Mouse (Mus musculus): ENCODE results near the gene Setd1a.

DNA sequence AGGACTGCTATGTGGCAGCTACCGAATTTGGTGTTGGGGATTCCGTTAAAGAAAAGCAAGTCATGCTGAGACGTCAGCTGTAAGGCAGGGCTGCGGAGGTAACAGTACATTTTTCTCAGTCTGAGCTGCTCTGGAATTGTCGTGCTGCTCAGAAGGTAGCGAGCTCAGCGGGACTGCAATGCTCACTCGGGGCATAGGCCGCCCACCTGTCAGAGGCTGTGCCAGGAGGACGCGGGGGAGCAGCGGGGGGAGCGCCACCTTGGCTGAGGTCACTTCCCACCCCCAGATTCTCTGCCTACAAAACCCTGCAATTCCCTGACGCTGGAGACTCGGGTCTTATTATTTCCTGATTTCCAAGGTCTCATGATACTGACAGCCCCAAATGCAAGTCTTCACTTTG is 64.4 kb downstream of the Setd1a start:
- TF ChIP-seq CTCF (IDR thresholded peaks at IDR 0.05; ENCODE audit: control insufficient read depth, insufficient read depth, insufficient read length) (no peak), MYOG (IDR thresholded peaks at IDR 0.05; ENCODE audit: control insufficient read depth, extremely low read depth, insufficient read length) (no peak), USF1 (IDR thresholded peaks at IDR 0.05; ENCODE audit: low read depth) (no peak)
